Mouse (Mus musculus) natural killer cell, adult 2 months (primary cell): ENCODE results near the gene Olfr855.
A peak's percentile ranks its signal among the peaks of the same experiment; 100 is the strongest.

Experiments used
- DNase-seq, 2 experiments: peaks; one replicate each; pipeline ENCODE4 v3.0.0; 2022; ENCODE audit warnings: low spot score in 2 of 2

Olfr855 gene

GRCm38 (mm10) chr9:19582317-19582716 is at the start of gene Olfr855:
Olfr855 (plus strand) TSS chr9:19582617.
- no peak for DNase-seq

GRCm38 (mm10) chr9:19540976-19541375 is 41.4 kb upstream of the Olfr855 start, which contains the start of gene Olfr853:
Olfr853 (minus strand) TSS chr9:19541076.
- no peak for DNase-seq

GRCm38 (mm10) chr9:19567282-19567681 is 15.1 kb upstream of the Olfr855 start, which contains the start of gene Olfr854:
Olfr854 (minus strand) TSS chr9:19567382.
- DNase-seq = no peak

- no peak for DNase-seq
Observed at GRCm38 (mm10) chr9:19621297-19621696, 38.9 kb downstream of the Olfr855 start.

- DNase-seq = peak; percentile 95 to 96
Observed at GRCm38 (mm10) chr9:19621843-19622822, 39.7 kb downstream of the Olfr855 start, which contains the start of gene Zfp317. Zfp317 (plus strand) TSS chr9:19622102.

GRCm38 (mm10) chr9:19629574-19629973 is 47.2 kb downstream of the Olfr855 start:
- DNase-seq = no peak
